Mouse (Mus musculus): ENCODE results near the gene Sbf2.

DNA sequence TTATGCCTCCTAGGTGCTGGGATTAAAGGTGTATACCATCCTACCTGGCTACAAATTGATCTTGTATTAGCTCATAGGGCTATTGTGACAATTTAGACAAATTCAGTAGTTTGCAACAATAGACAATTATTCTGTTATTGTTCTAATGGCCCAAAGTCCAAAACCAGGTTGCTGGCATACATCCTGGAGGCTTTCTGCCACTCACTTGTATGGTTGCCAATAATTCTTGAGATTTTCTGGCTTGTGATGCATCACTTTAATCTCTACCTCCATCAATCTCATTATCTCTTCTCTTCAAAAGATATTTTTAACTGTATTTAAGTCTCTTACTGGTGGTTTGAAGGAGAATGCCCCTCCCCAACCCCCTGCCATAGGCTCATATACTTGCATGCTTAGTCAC, 100.6 kb downstream of the Sbf2 start:
- TF ChIP-seq CTCF (IDR thresholded peaks at IDR 0.05; ENCODE audit: low read depth) (no peak), EP300 (IDR thresholded peaks at IDR 0.05; ENCODE audit: low read depth) (no peak)

Measured in heart, postnatal 0 days (tissue).